Mouse (Mus musculus): ENCODE data around the gene Fam183b. TPM values are rescaled to one million over a fixed set of nuclear protein-coding genes. Genes with fewer than 3 reads are reported as not detected.
"Not testable (repeated sequence)": the region's sequence is repeated elsewhere in the genome, so short reads cannot be mapped to it uniquely, and the experiment has no call there.

The Fam183b gene
- polyA plus RNA-seq, 1 experiment from 2014 or later = 1.9 TPM

GRCm38 (mm10) chr11:58799747-58800146 lies 2.0 kb downstream of the Fam183b start:
- no peak for DNase-seq (ENCODE audit: extremely low spot score, low spot score)
- H3K27me3 ChIP-seq (ENCODE audit: poor library complexity, severe bottlenecking) = no peaks in the 10 kb centered on the region
- no peak overlapping the region for H3K27ac ChIP-seq
- no peaks in the 10 kb centered on the region for H3K9me3 ChIP-seq
- peaks cover 17% of the 10 kb centered on the region for H3K4me1 ChIP-seq
- H3K36me3 ChIP-seq (replicated peaks) = no peaks in the 10 kb centered on the region
- WGBS = 80% methylated on average over 5 of the region's 5 CpGs
- no peak overlapping the region for H3K4me3 ChIP-seq

GRCm38 (mm10) chr11:58796850-58797249 lies 4.9 kb downstream of the Fam183b start:
- H3K4me1 ChIP-seq = peaks cover 9% of the 10 kb centered on the region
- no peak overlapping the region for H3K4me3 ChIP-seq
- WGBS = 79% methylated on average over 7 of the region's 7 CpGs
- H3K27ac ChIP-seq = no peak overlapping the region
- DNase-seq (ENCODE audit: extremely low spot score, low spot score) = no peak
- no peaks in the 10 kb centered on the region for H3K36me3 ChIP-seq (replicated peaks)
- no peaks in the 10 kb centered on the region for H3K27me3 ChIP-seq (ENCODE audit: poor library complexity, severe bottlenecking)
- H3K9me3 ChIP-seq = no peaks in the 10 kb centered on the region

- H3K9me3 ChIP-seq = no peaks in the 10 kb centered on the region
- no peak for DNase-seq (ENCODE audit: extremely low spot score, low spot score)
- H3K27me3 ChIP-seq (ENCODE audit: poor library complexity, severe bottlenecking) = no peaks in the 10 kb centered on the region
- WGBS = 90% methylated on average over 2 of the region's 2 CpGs
- no peak overlapping the region for H3K4me3 ChIP-seq
- no peak overlapping the region for H3K27ac ChIP-seq
- H3K4me1 ChIP-seq = no peaks in the 10 kb centered on the region
- no peaks in the 10 kb centered on the region for H3K36me3 ChIP-seq (replicated peaks)
Measured at GRCm38 (mm10) chr11:58795856-58796255, 5.9 kb downstream of the Fam183b start.

DNA sequence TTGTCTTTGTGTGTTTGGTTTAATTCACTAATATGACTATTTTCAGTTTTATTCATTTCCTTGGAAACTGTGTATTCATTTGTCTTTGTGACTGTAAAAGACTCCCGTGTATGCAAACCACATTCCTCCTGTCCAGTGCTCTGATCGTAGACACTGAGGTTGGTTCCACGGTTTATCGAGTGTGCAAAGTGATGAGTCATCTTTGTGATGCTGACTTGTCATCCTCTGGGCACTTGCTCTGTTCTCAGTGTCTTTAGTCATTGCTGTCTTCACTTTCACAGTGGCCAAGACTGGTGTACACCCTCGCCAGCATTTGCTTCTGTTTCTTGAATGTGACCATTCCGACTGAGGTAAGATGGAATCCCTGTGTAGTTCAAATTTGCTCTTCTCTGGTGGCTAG lies 11.1 kb downstream of the Fam183b start:
- Histone ChIP-seq H3K4me3 (no peak overlapping the region), H3K27ac (no peak overlapping the region), H3K27me3 (ENCODE audit: poor library complexity, severe bottlenecking) (no peaks in the 10 kb centered on the region), H3K36me3 (replicated peaks) (no peaks in the 10 kb centered on the region), H3K9me3 (no peaks in the 10 kb centered on the region), H3K4me1 (0 out of 2 replicates have a peak, but pooled peaks cover 8% of the 10 kb centered on the region)
- no peak for DNase-seq (ENCODE audit: extremely low spot score, low spot score)
- 90% methylated on average over 6 of the region's 6 CpGs for WGBS

DNA sequence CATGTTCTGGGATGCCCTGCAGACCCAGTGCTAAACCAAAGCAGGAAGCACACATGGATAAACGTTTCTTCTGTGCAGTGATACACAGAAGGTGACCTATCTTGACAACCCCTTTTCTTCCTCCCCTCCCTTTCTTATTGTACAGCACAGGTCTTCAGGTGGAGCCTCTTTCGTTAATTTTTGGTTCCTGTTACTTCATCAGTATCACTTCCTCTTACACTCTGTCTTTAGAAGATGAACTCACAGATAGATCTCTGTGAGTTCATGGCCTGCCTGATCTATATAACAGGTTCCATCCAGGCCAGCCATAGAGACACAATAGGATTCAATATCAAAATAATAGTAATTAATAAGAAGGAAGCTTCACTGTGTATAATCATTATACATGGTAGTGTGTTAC lies 11.7 kb downstream of the Fam183b start:
- 0 out of 2 replicates have a peak, but pooled peaks cover 8% of the 10 kb centered on the region for H3K4me1 ChIP-seq
- DNase-seq (ENCODE audit: extremely low spot score, low spot score) = no peak
- 64% methylated on average over 2 of the region's 2 CpGs for WGBS

GRCm38 (mm10) chr11:58789532-58789931 lies 12.2 kb downstream of the Fam183b start:
- Histone ChIP-seq H3K36me3 (replicated peaks) (no peaks in the 10 kb centered on the region), H3K27ac (no peak overlapping the region), H3K27me3 (ENCODE audit: poor library complexity, severe bottlenecking) (no peaks in the 10 kb centered on the region), H3K4me3 (no peak overlapping the region), H3K4me1 (0 out of 2 replicates have a peak, but pooled peaks cover 8% of the 10 kb centered on the region), H3K9me3 (no peaks in the 10 kb centered on the region)
- WGBS = 25% methylated on average over 3 of the region's 3 CpGs
- DNase-seq (ENCODE audit: extremely low spot score, low spot score) = no peak

More for the DNA sequence above, 11.7 kb downstream of the Fam183b start:
- Histone ChIP-seq H3K36me3 (replicated peaks) (no peaks in the 10 kb centered on the region), H3K4me3 (no peak overlapping the region), H3K27ac (no peak overlapping the region), H3K27me3 (ENCODE audit: poor library complexity, severe bottlenecking) (no peaks in the 10 kb centered on the region), H3K9me3 (no peaks in the 10 kb centered on the region)

- H3K4me3 ChIP-seq = no peak overlapping the region
- H3K36me3 ChIP-seq (replicated peaks) = no peaks in the 10 kb centered on the region
- no peak for DNase-seq (ENCODE audit: extremely low spot score, low spot score)
- H3K27me3 ChIP-seq (ENCODE audit: poor library complexity, severe bottlenecking) = no peaks in the 10 kb centered on the region
- no peaks in the 10 kb centered on the region for H3K9me3 ChIP-seq
- 91% methylated on average over 8 of the region's 8 CpGs for WGBS
- no peak overlapping the region for H3K27ac ChIP-seq
- H3K4me1 ChIP-seq = 0 out of 2 replicates have a peak, but pooled peaks cover 8% of the 10 kb centered on the region
Measured at GRCm38 (mm10) chr11:58788346-58788745, 13.4 kb downstream of the Fam183b start.

- no peak overlapping the region for H3K27ac ChIP-seq
- WGBS = 93% methylated on average over 10 of the region's 10 CpGs
- H3K9me3 ChIP-seq = no peaks in the 10 kb centered on the region
- H3K4me1 ChIP-seq = 0 out of 2 replicates have a peak, but pooled peaks cover 8% of the 10 kb centered on the region
- no peaks in the 10 kb centered on the region for H3K27me3 ChIP-seq (ENCODE audit: poor library complexity, severe bottlenecking)
- DNase-seq (ENCODE audit: extremely low spot score, low spot score) = no peak
- no peaks in the 10 kb centered on the region for H3K36me3 ChIP-seq (replicated peaks)
- no peak overlapping the region for H3K4me3 ChIP-seq
Measured at GRCm38 (mm10) chr11:58787651-58788050, 14.1 kb downstream of the Fam183b start.

GRCm38 (mm10) chr11:58784182-58784581 lies 17.6 kb downstream of the Fam183b start:
- 92% methylated on average over 2 of the region's 2 CpGs for WGBS
- Histone ChIP-seq H3K27me3 (ENCODE audit: poor library complexity, severe bottlenecking) (no peaks in the 10 kb centered on the region), H3K4me1 (0 out of 2 replicates have a peak, but pooled peaks cover under 1% of the 10 kb centered on the region), H3K36me3 (replicated peaks) (no peaks in the 10 kb centered on the region), H3K9me3 (no peaks in the 10 kb centered on the region), H3K4me3 (no peak overlapping the region), H3K27ac (no peak overlapping the region)
- no peak for DNase-seq (ENCODE audit: extremely low spot score, low spot score)

DNA sequence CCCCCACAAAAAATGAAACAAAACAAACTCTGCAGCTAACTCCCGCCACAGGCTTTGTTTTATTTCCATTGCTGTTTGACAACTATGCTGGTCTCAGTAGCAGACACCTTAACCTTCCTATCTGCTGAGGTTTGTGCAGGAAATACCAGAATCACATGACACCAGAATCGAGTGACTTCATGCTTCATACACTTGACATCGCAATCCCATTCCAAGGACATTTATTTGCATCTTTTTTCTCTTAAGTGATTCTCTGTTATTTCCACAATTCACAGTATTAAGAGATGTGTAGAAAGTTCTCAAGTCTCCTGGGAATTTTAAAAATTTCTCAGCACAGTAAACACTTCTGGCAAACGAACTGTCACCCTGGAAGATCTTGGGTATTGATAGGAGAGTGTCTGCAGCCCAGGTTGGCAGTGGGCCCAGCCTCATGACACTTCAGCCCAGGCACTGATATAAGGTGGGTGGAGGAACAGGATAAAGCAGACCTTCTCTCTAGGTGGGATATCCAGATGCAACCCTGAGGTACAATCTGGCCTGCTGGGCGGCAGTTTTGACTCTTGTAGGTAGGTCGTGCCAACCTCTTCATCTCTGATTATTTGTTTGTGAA lies 19.2 kb downstream of the Fam183b start, which contains the start of gene Olfr314:
Gene Olfr314, plus strand, starts transcription at position 473 of the 610 bp plus-strand sequence.
- DNase-seq (ENCODE audit: extremely low spot score, low spot score) = no peak
- no peak within 1 kb of the TSS for H3K4me3 ChIP-seq
- H3K36me3 ChIP-seq (replicated peaks) = no peaks in the 10 kb centered on the region
- no peaks in the 10 kb centered on the region for H3K27me3 ChIP-seq (ENCODE audit: poor library complexity, severe bottlenecking)
- WGBS = 90% methylated on average over 6 of the region's 6 CpGs
- no peak within 1 kb of the TSS for H3K27ac ChIP-seq
- no peaks in the 10 kb centered on the region for H3K9me3 ChIP-seq
- H3K4me1 ChIP-seq = no peaks in the 10 kb centered on the region

GRCm38 (mm10) chr11:58772888-58773287 lies 28.9 kb downstream of the Fam183b start, which contains the start of gene Olfr315:
Olfr315 (plus strand) TSS chr11:58773188.
- no peak for DNase-seq (ENCODE audit: extremely low spot score, low spot score)
- H3K4me3 ChIP-seq = no peak within 1 kb of the TSS
- no peaks in the 10 kb centered on the region for H3K9me3 ChIP-seq
- no peak within 1 kb of the TSS for H3K27ac ChIP-seq
- no peaks in the 10 kb centered on the region for H3K4me1 ChIP-seq
- H3K36me3 ChIP-seq (replicated peaks) = no peaks in the 10 kb centered on the region
- H3K27me3 ChIP-seq (ENCODE audit: poor library complexity, severe bottlenecking) = no peaks in the 10 kb centered on the region

GRCm38 (mm10) chr11:58752434-58752833 lies 49.3 kb downstream of the Fam183b start, which contains the start of gene Olfr316:
Olfr316 (plus strand) TSS chr11:58752734.
- Histone ChIP-seq H3K27me3 (ENCODE audit: poor library complexity, severe bottlenecking) (no peaks in the 10 kb centered on the region), H3K36me3 (replicated peaks) (no peaks in the 10 kb centered on the region), H3K4me3 (no peak within 1 kb of the TSS), H3K27ac (no peak within 1 kb of the TSS), H3K9me3 (no peaks in the 10 kb centered on the region), H3K4me1 (no peaks in the 10 kb centered on the region)
- DNase-seq (ENCODE audit: extremely low spot score, low spot score) = no peak
- WGBS = 97% methylated on average over 2 of the region's 2 CpGs

GRCm38 (mm10) chr11:58751096-58751495 lies 50.7 kb downstream of the Fam183b start:
- H3K9me3 ChIP-seq; H3K36me3 ChIP-seq (replicated peaks); H3K4me1 ChIP-seq; H3K27me3 ChIP-seq (ENCODE audit: poor library complexity, severe bottlenecking); H3K27ac ChIP-seq; H3K4me3 ChIP-seq; DNase-seq (ENCODE audit: extremely low spot score, low spot score): not testable (repeated sequence)
- 78% methylated on average over 18 of the region's 18 CpGs for WGBS

Measured in forebrain, embryonic 10.5 days (tissue).